Mouse (Mus musculus) midbrain, postnatal 0 days (tissue): Measurements from ENCODE around the gene Zfp131. TPM values are rescaled to one million over a fixed set of nuclear protein-coding genes. Genes with fewer than 3 reads are reported as not detected.

Source experiments
- ATAC-seq: fragments of 200-750 bp; cut with Nextera tagmentation; 2 replicates; pipeline ENCODE4 v1.8.0; 2017; ENCODE audit warnings: moderate number of reproducible peaks, mild to moderate bottlenecking, moderate TSS enrichment, moderate library complexity; ENCODE audit not compliant: low FRiP score
- DNase-seq: peaks from one replicate; pipeline ENCODE4 v3.0.0-alpha.2; 2015; ENCODE audit warnings: low spot score
- H3K27ac ChIP-seq: fragments of 300-500 bp; sonication (generic); 2 replicates; pipeline ENCODE4 v1.5.1; 2014; ENCODE audit warnings: low read depth, mild to moderate bottlenecking, low read length, mixed read lengths
- H3K27me3 ChIP-seq: fragments of 300-500 bp; sonication (generic); 2 replicates; pipeline ENCODE4 v1.6.1; 2014; ENCODE audit warnings: low read length, control low read depth, mixed read lengths; ENCODE audit not compliant: insufficient read depth
- H3K36me3 ChIP-seq: fragments of 300-500 bp; sonication (generic); 2 replicates; pipeline ENCODE4 v1.6.1; 2014; ENCODE audit warnings: low read length, control low read depth, mixed read lengths; ENCODE audit not compliant: insufficient read depth
- H3K4me1 ChIP-seq: fragments of 300-500 bp; sonication (generic); 2 replicates; pipeline ENCODE4 v1.6.1; 2014; ENCODE audit warnings: mild to moderate bottlenecking, control low read depth, antibody characterized with exemption, low read length, mixed read lengths; ENCODE audit not compliant: insufficient read depth
- H3K4me2 ChIP-seq: fragments of 300-500 bp; sonication (generic); 2 replicates; pipeline ENCODE4 v1.6.1; 2014; ENCODE audit warnings: low read depth, mild to moderate bottlenecking, low read length, mixed read lengths; ENCODE audit not compliant: poor library complexity, severe bottlenecking
- H3K4me3 ChIP-seq: fragments of 300-500 bp; sonication (generic); 2 replicates; pipeline ENCODE4 v1.5.1; 2014; ENCODE audit warnings: low read depth, mild to moderate bottlenecking, low read length, moderate library complexity
- H3K9ac ChIP-seq: fragments of 300-500 bp; sonication (generic); replicated peaks from 2 replicates; pipeline ENCODE4 v1.6.1; 2014; ENCODE audit warnings: mild to moderate bottlenecking, low read length, moderate library complexity, mixed read lengths; ENCODE audit not compliant: poor library complexity, severe bottlenecking
- H3K9me3 ChIP-seq: fragments of 300-500 bp; sonication (generic); 2 replicates; pipeline ENCODE4 v1.6.1; 2016; ENCODE audit warnings: low read length, control low read depth
- CTCF ChIP-seq: IDR thresholded peaks from 2 replicates; pipeline ENCODE4 v1.5.1; 2016; ENCODE audit warnings: antibody characterized with exemption, mild to moderate bottlenecking
- WGBS: fragments of 180-500 bp; shearing (Covaris S2); extraction: QIAGEN DNeasy Blood & Tissue Kit; methylation state at CpG from one replicate; pipeline ENCODE4 v1.1.7; 2014; 5-methylcytosine and 5-hydroxymethylcytosine counted together
- polyA plus RNA-seq: library from polyadenylated mRNA; unstranded; fragments of >200 nt; fragmentation: Nextera tagmentation; extraction: Ambion mirVana; gene quantifications from 2 replicates; pipeline ENCODE4 v1.2.1, GENCODE M21; 2015
- total RNA-seq: library from RNA; depleted of rRNA; stranded (reverse); fragments of >200 nt; gene quantifications from 2 replicates; pipeline ENCODE4 v1.2.3, GENCODE M21; 2014

Gene Zfp131
- total and polyA plus RNA-seq, 2 experiments from 2014 or later, result 25.9 to 26.4 TPM

DNA sequence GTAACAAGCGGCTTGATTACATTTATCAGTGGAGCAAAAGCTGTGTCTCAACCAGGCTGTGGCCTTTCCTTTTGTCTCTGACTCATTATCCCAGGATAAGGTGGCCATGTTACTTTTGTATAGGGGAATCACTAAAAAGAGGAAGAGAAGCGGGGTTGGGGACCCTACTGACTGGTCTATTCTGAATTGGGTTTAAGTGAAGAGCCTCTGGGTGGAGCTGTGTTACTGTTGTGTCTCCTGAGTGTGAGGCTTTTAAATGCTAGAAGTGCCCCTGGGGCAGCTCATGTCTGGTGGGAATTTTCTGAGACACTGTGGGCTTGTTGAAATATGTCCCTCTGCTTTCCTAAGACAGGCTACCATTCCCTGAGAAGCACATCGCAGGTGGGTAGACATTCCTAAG, 47.2 kb downstream of the Zfp131 start:
- WGBS, result 77% methylated on average over 3 of the region's 3 CpGs
- H3K4me2 ChIP-seq, result no peak overlapping the region
- H3K27ac ChIP-seq, result no peak overlapping the region
- peaks cover 8% of the 10 kb centered on the region; the same call in 1 of the 2 replicates for H3K4me1 ChIP-seq
- no peaks in the 10 kb centered on the region for H3K27me3 ChIP-seq
- no peak for TF ChIP-seq CTCF
- no peaks in the 10 kb centered on the region for H3K36me3 ChIP-seq
- no peaks in the 10 kb centered on the region for H3K9me3 ChIP-seq
- no peak for ATAC-seq
- no peak overlapping the region for H3K9ac ChIP-seq
- H3K4me3 ChIP-seq, result no peak overlapping the region
- no peak for DNase-seq

DNA sequence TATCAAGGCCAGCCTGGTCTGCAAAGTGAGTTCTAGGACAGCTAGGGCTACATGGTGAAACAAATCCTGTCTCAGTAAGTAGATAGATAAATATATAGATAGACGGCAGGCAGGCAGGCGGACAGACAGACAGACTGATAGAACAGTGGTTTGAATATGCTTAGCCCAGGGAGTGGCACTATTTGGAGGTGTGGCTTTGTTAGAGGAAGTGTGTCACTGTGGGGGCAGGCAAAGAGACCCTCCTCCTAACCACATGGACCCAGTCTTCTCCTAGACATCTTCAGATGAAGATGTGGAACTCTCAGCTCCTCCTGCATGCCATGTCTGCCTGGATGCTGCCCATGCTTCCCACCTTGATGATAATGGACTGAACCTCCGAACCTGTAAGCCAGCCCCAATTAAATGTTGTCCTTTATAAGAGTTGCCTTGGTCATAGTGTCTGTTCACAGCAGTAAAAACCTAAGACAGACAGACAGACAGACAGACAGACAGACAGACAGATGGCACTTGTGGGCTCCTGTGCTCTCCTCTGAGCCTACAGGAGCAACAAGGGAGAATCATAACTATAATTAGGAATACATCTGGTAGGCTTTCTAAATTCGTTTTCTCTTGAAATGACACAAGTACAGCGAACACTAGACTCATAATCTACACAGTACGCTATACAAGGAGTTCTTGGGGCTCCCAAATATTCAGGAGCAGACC, 47.8 kb downstream of the Zfp131 start:
- H3K9ac ChIP-seq, result no peak overlapping the region

DNA sequence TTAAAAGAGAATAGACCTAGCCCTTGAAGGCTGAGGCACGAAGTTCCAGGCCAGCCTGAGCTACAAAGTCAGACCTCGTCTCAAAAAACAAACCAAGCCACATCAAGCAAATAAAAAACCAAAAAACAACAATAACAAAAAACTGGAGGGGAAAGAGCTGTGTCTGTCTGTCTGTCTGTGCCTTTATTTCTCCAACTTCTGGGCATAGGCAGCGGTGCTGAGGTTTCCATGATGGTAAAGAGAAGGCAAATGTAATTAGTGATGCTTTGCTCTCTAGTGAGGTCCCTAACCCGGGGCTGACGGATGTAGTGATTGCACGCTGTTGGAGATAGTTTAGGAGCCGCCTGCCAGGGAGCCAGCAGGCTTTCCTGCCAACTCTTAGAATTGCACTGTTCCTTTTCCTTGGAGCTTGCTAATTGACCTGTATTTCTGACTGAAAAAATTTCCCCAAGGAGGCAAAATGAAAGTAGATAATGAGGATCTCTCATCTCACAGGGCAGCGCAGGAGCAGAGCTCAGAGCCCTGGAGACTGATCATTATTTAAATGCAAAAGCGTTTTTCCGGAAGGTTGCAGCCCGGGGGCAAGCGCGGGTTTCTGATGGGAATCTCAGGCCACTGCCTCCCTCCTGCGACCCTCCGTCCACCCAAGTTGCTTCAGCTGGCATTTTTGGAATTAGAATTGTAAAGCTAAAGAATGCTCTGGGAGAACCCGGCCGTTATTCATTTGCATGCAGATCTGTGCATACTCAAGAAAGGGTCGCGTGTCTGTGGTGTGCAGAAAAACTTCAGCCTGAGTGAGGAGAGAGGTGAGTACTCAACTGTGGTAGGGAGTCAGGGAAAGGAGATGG, 49.1 kb downstream of the Zfp131 start:
- no peak for TF ChIP-seq CTCF
- DNase-seq (peak; percentile 54), ATAC-seq (no peak)
- peak overlapping the region; percentile 20 for H3K4me3 ChIP-seq
- H3K27me3 ChIP-seq, result no peaks in the 10 kb centered on the region
- H3K9me3 ChIP-seq, result no peaks in the 10 kb centered on the region
- peak overlapping the region; percentile 45 for H3K4me2 ChIP-seq
- 8% methylated on average over 19 of the region's 19 CpGs for WGBS
- H3K27ac ChIP-seq, result peak overlapping the region; percentile 43; the same call in 1 of the 2 replicates
- H3K4me1 ChIP-seq, result peaks cover 8% of the 10 kb centered on the region; the same call in 1 of the 2 replicates
- H3K9ac ChIP-seq, result peak overlapping the region; percentile 42
- no peaks in the 10 kb centered on the region for H3K36me3 ChIP-seq

More for the DNA sequence above, 47.8 kb downstream of the Zfp131 start:
- Histone ChIP-seq H3K27me3 (no peaks in the 10 kb centered on the region), H3K36me3 (no peaks in the 10 kb centered on the region), H3K4me2 (no peak overlapping the region), H3K4me3 (no peak overlapping the region), H3K27ac (no peak overlapping the region), H3K9me3 (no peaks in the 10 kb centered on the region), H3K4me1 (peaks cover 8% of the 10 kb centered on the region; the same call in 1 of the 2 replicates)
- no peak for TF ChIP-seq CTCF
- DNase-seq (no peak), ATAC-seq (no peak)
- 93% methylated on average over 6 of the region's 6 CpGs for WGBS

DNA sequence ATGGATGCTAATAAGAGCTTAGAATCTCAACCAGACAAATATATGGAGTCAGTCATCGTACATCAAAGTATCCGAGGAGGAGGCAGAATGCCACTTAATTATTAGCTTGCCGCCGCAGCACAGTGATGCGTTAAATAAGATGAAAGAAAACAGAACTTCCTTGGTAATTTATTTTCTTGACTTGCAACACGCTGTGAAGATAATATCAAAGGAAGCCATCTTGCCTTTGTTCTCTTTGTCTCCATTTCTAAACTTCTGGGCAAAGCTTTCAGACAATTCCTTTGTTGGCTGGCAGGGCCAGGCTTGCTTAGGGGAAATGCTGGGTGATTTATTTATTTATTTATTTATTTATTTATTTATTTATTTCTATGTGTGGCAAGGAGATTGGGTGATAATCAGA, 59.2 kb downstream of the Zfp131 start:
- no peak overlapping the region for H3K27ac ChIP-seq
- peak; percentile 52; the same call in 1 of the 2 replicates for ATAC-seq

DNA sequence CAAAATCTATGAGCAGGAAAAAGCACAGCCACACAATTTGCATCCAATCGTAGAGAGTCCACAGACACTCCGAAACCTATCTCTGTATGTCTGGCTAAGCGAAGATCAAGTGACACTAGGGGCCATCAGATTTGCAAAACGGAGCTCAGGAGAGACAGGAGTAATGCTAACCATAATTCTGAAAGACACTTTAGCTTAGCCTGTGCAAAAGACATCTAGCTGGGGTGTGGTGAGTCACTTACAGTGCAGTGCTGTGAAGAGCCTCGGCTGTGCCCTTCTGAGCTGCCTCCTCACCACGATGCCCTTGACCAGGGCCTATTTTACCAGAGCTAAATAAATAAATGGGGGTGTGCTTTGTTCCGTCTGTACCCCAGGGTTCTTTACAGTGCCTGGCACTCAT, 61.3 kb downstream of the Zfp131 start:
- H3K27ac ChIP-seq, result no peak overlapping the region
- WGBS, result 93% methylated on average over 7 of the region's 7 CpGs
- no peak overlapping the region for H3K9ac ChIP-seq
- H3K27me3 ChIP-seq, result no peaks in the 10 kb centered on the region
- TF ChIP-seq CTCF, result no peak
- no peak for DNase-seq
- H3K9me3 ChIP-seq, result no peaks in the 10 kb centered on the region
- H3K4me1 ChIP-seq, result no peaks in the 10 kb centered on the region
- no peak for ATAC-seq
- no peak overlapping the region for H3K4me2 ChIP-seq
- no peaks in the 10 kb centered on the region for H3K36me3 ChIP-seq
- no peak overlapping the region for H3K4me3 ChIP-seq

More for the DNA sequence above, 59.2 kb downstream of the Zfp131 start:
- 23% methylated on average over 6 of the region's 6 CpGs for WGBS
- TF ChIP-seq CTCF, result no peak
- Histone ChIP-seq H3K9me3 (no peaks in the 10 kb centered on the region), H3K4me1 (no peaks in the 10 kb centered on the region), H3K4me3 (no peak overlapping the region), H3K36me3 (no peaks in the 10 kb centered on the region), H3K9ac (no peak overlapping the region), H3K4me2 (no peak overlapping the region), H3K27me3 (no peaks in the 10 kb centered on the region)
- peak; percentile 21 for DNase-seq
